Mouse (Mus musculus) liver, postnatal 0 days (tissue): ENCODE results near the gene Tia1.

ENCODE experiments used
- CTCF ChIP-seq: sonication (generic); IDR thresholded peaks from 2 replicates; pipeline ENCODE4 v1.5.1; 2016; ENCODE audit warnings: antibody characterized with exemption, low read depth
- EP300 ChIP-seq: IDR thresholded peaks from 2 replicates; pipeline ENCODE4 v1.6.1; 2016; ENCODE audit warnings: antibody characterized with exemption, low read depth, mild to moderate bottlenecking

DNA sequence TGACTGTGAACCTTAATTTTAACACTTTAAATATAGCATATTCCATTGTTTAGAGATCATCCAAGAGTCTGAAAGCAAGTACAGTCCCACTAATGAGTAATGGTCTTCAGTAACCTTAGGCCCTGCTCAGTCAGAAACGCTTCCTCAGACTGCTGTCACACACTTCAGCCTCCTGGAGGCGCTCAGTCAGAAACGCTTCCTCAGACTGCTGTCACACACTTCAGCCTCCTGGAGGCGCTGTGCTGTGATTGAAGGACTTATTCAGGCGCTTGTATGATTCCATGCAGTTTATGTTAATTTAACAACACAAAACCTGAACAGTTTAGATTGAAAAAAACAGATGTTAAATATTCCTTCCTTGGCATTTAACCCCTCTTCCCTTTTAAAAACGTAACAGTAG lies 16.5 kb downstream of the Tia1 start:
- TF ChIP-seq CTCF, result peak; percentile 52
- TF ChIP-seq EP300, result no peak
